Mouse (Mus musculus) testis, adult 2 months (tissue): ENCODE measurements at regions not wholly inside any gene's neighbourhood (a gene's known extent, or its start where the extent isn't known, plus 50 kb on each side); places are given as distances from the start of the nearest gene placed in this dataset.

ENCODE experiments used
- CTCF ChIP-seq: fragments of 200-500 bp; IDR thresholded peaks from 2 replicates; pipeline ENCODE4 v1.5.1; 2012; ENCODE audit warnings: low read depth, mild to moderate bottlenecking, inconsistent platforms, low read length, moderate library complexity; ENCODE audit not compliant: control insufficient read depth, insufficient read depth, insufficient replicate concordance
- POLR2A ChIP-seq: fragments of 200-500 bp; IDR thresholded peaks from 2 replicates; pipeline ENCODE4 v1.6.1; 2012; ENCODE audit warnings: low read depth, mild to moderate bottlenecking, inconsistent platforms, low read length, moderate library complexity; ENCODE audit not compliant: control insufficient read depth

DNA sequence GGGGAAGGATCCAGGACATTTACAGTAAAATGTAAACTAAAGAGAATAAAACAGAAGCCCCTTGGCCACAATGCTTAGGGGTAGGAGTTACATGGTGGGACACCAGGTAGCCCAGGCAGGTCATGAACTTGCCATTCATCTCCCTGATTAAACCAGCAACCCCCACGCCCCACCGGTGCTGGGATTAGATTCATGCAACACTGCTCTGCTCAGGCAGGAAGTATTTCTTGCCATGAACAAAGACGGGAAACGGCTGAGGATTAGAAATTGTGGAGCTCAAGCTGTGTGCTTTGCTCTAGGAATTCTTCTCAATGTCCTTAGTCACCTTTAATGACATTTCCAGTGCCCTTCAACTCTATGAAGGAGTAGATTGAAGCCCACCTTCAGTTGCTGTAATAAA is 93.2 kb upstream of the Ubl3 start:
- TF ChIP-seq CTCF: no peak
- no peak for TF ChIP-seq POLR2A
